Mouse (Mus musculus): Measurements from ENCODE around the gene Dusp18. TPM values are rescaled to one million over a fixed set of nuclear protein-coding genes. Genes with fewer than 3 reads are reported as not detected.
A peak's percentile ranks its signal among the peaks of the same experiment; 100 is the strongest.

Gene Dusp18
- polyA plus RNA-seq, 1 experiment from 2014 or later: 2.5 TPM

- Histone ChIP-seq H3K9ac (ENCODE audit: low read depth, low read length) (peak overlapping the region; percentile 50), H3K4me2 (peak overlapping the region; percentile 96), H3K36me3 (ENCODE audit: control insufficient read depth, insufficient read depth, low read length) (no peaks in the 10 kb centered on the region), H3K27me3 (replicated peaks; ENCODE audit: control insufficient read depth, insufficient read depth, low read length) (peaks cover 20% of the 10 kb centered on the region), H3K4me3 (ENCODE audit: low read depth, low read length) (peak overlapping the region; percentile 63), H3K27ac (ENCODE audit: low read depth, low read length) (no peak overlapping the region), H3K9me3 (ENCODE audit: control insufficient read depth, low read length) (no peaks in the 10 kb centered on the region), H3K4me1 (replicated peaks; ENCODE audit: control insufficient read depth, insufficient read depth, low read length) (peaks cover 19% of the 10 kb centered on the region)
- ATAC-seq (replicated peaks; ENCODE audit: low FRiP score): peak; percentile 80
- under 1% methylated on average over 65 of the region's 65 CpGs for WGBS
- DNase-seq (ENCODE audit: low spot score): peak; percentile 80
Measured at GRCm38 (mm10) chr11:3913316-3914108, 18.5 kb downstream of the Dusp18 start.

GRCm38 (mm10) chr11:3914109-3914840, 19.2 kb downstream of the Dusp18 start, which contains the start of gene Slc35e4:
Gene Slc35e4, minus strand, starts transcription at chr11:3914664.
- peak; percentile 62 for ATAC-seq (replicated peaks; ENCODE audit: low FRiP score)
- peaks cover 20% of the 10 kb centered on the region for H3K27me3 ChIP-seq (replicated peaks; ENCODE audit: control insufficient read depth, insufficient read depth, low read length)

GRCm38 (mm10) chr11:3918738-3919137, 23.7 kb downstream of the Dusp18 start:
- no peak for ATAC-seq (replicated peaks; ENCODE audit: low FRiP score)
- H3K27me3 ChIP-seq (replicated peaks; ENCODE audit: control insufficient read depth, insufficient read depth, low read length): 0 out of 2 replicates have a peak, but pooled peaks cover 3% of the 10 kb centered on the region
- H3K27ac ChIP-seq (ENCODE audit: low read depth, low read length): no peak overlapping the region
- H3K4me3 ChIP-seq (ENCODE audit: low read depth, low read length): no peak overlapping the region
- no peaks in the 10 kb centered on the region; the same call in 1 of the 2 replicates for H3K36me3 ChIP-seq (ENCODE audit: control insufficient read depth, insufficient read depth, low read length)
- H3K4me1 ChIP-seq (replicated peaks; ENCODE audit: control insufficient read depth, insufficient read depth, low read length): peaks cover 4% of the 10 kb centered on the region
- no peaks in the 10 kb centered on the region for H3K9me3 ChIP-seq (ENCODE audit: control insufficient read depth, low read length)
- 62% methylated on average over 1 of the region's 1 CpGs for WGBS
- DNase-seq (ENCODE audit: low spot score): no peak
- no peak overlapping the region for H3K9ac ChIP-seq (ENCODE audit: low read depth, low read length)
- H3K4me2 ChIP-seq: no peak overlapping the region

More at GRCm38 (mm10) chr11:3914109-3914840, 19.2 kb downstream of the Dusp18 start, which contains the start of gene Slc35e4:
- WGBS: under 1% methylated on average over 28 of the region's 28 CpGs
- Histone ChIP-seq H3K4me1 (replicated peaks; ENCODE audit: control insufficient read depth, insufficient read depth, low read length) (peaks cover 15% of the 10 kb centered on the region), H3K36me3 (ENCODE audit: control insufficient read depth, insufficient read depth, low read length) (no peaks in the 10 kb centered on the region), H3K9ac (ENCODE audit: low read depth, low read length) (peak within 1 kb of the TSS; percentile 50), H3K4me2 (peak within 1 kb of the TSS; percentile 96), H3K4me3 (ENCODE audit: low read depth, low read length) (peak within 1 kb of the TSS; percentile 63), H3K27ac (ENCODE audit: low read depth, low read length) (no peak within 1 kb of the TSS), H3K9me3 (ENCODE audit: control insufficient read depth, low read length) (no peaks in the 10 kb centered on the region)
- DNase-seq (ENCODE audit: low spot score): peak; percentile 84

- no peaks in the 10 kb centered on the region for H3K27me3 ChIP-seq (replicated peaks; ENCODE audit: control insufficient read depth, insufficient read depth, low read length)
- H3K4me1 ChIP-seq (replicated peaks; ENCODE audit: control insufficient read depth, insufficient read depth, low read length): no peaks in the 10 kb centered on the region
- H3K27ac ChIP-seq (ENCODE audit: low read depth, low read length): no peak overlapping the region
- DNase-seq (ENCODE audit: low spot score) (no peak), ATAC-seq (replicated peaks; ENCODE audit: low FRiP score) (no peak)
- H3K4me2 ChIP-seq: no peak overlapping the region
- WGBS: 89% methylated on average over 7 of the region's 7 CpGs
- no peaks in the 10 kb centered on the region for H3K9me3 ChIP-seq (ENCODE audit: control insufficient read depth, low read length)
- H3K9ac ChIP-seq (ENCODE audit: low read depth, low read length): no peak overlapping the region
- no peak overlapping the region for H3K4me3 ChIP-seq (ENCODE audit: low read depth, low read length)
- no peaks in the 10 kb centered on the region; the same call in 1 of the 2 replicates for H3K36me3 ChIP-seq (ENCODE audit: control insufficient read depth, insufficient read depth, low read length)
Measured at GRCm38 (mm10) chr11:3920476-3920875, 25.4 kb downstream of the Dusp18 start.

GRCm38 (mm10) chr11:3921281-3921850, 26.3 kb downstream of the Dusp18 start:
- Histone ChIP-seq H3K9ac (ENCODE audit: low read depth, low read length) (no peak overlapping the region), H3K9me3 (ENCODE audit: control insufficient read depth, low read length) (no peaks in the 10 kb centered on the region), H3K27me3 (replicated peaks; ENCODE audit: control insufficient read depth, insufficient read depth, low read length) (no peaks in the 10 kb centered on the region), H3K27ac (ENCODE audit: low read depth, low read length) (no peak overlapping the region), H3K36me3 (ENCODE audit: control insufficient read depth, insufficient read depth, low read length) (peaks cover 3% of the 10 kb centered on the region; the same call in 1 of the 2 replicates), H3K4me2 (no peak overlapping the region), H3K4me1 (replicated peaks; ENCODE audit: control insufficient read depth, insufficient read depth, low read length) (no peaks in the 10 kb centered on the region), H3K4me3 (ENCODE audit: low read depth, low read length) (no peak overlapping the region)
- ATAC-seq (replicated peaks; ENCODE audit: low FRiP score): no peak
- 35% methylated on average over 8 of the region's 8 CpGs for WGBS
- no peak for DNase-seq (ENCODE audit: low spot score)

GRCm38 (mm10) chr11:3922115-3922514, 27.1 kb downstream of the Dusp18 start:
- H3K4me1 ChIP-seq (replicated peaks; ENCODE audit: control insufficient read depth, insufficient read depth, low read length): no peaks in the 10 kb centered on the region
- no peak overlapping the region for H3K27ac ChIP-seq (ENCODE audit: low read depth, low read length)
- peaks cover 3% of the 10 kb centered on the region; the same call in 1 of the 2 replicates for H3K36me3 ChIP-seq (ENCODE audit: control insufficient read depth, insufficient read depth, low read length)
- H3K4me3 ChIP-seq (ENCODE audit: low read depth, low read length): no peak overlapping the region
- H3K4me2 ChIP-seq: no peak overlapping the region
- H3K9me3 ChIP-seq (ENCODE audit: control insufficient read depth, low read length): no peaks in the 10 kb centered on the region
- WGBS: 88% methylated on average over 9 of the region's 9 CpGs
- DNase-seq (ENCODE audit: low spot score) (no peak), ATAC-seq (replicated peaks; ENCODE audit: low FRiP score) (no peak)
- no peak overlapping the region for H3K9ac ChIP-seq (ENCODE audit: low read depth, low read length)
- H3K27me3 ChIP-seq (replicated peaks; ENCODE audit: control insufficient read depth, insufficient read depth, low read length): no peaks in the 10 kb centered on the region

- Histone ChIP-seq H3K36me3 (ENCODE audit: control insufficient read depth, insufficient read depth, low read length) (peaks cover 3% of the 10 kb centered on the region; the same call in 1 of the 2 replicates), H3K4me3 (ENCODE audit: low read depth, low read length) (no peak overlapping the region), H3K27ac (ENCODE audit: low read depth, low read length) (no peak overlapping the region), H3K9me3 (ENCODE audit: control insufficient read depth, low read length) (no peaks in the 10 kb centered on the region), H3K4me1 (replicated peaks; ENCODE audit: control insufficient read depth, insufficient read depth, low read length) (no peaks in the 10 kb centered on the region), H3K27me3 (replicated peaks; ENCODE audit: control insufficient read depth, insufficient read depth, low read length) (no peaks in the 10 kb centered on the region), H3K4me2 (no peak overlapping the region), H3K9ac (ENCODE audit: low read depth, low read length) (no peak overlapping the region)
- ATAC-seq (replicated peaks; ENCODE audit: low FRiP score) (no peak), DNase-seq (ENCODE audit: low spot score) (no peak)
- WGBS: 89% methylated on average over 6 of the region's 6 CpGs
Measured at GRCm38 (mm10) chr11:3922731-3923130, 27.7 kb downstream of the Dusp18 start.

GRCm38 (mm10) chr11:3925916-3926315, 30.9 kb downstream of the Dusp18 start:
- DNase-seq (ENCODE audit: low spot score) (no peak), ATAC-seq (replicated peaks; ENCODE audit: low FRiP score) (no peak)
- Histone ChIP-seq H3K9me3 (ENCODE audit: control insufficient read depth, low read length) (no peaks in the 10 kb centered on the region), H3K9ac (ENCODE audit: low read depth, low read length) (no peak overlapping the region), H3K27ac (ENCODE audit: low read depth, low read length) (no peak overlapping the region), H3K36me3 (ENCODE audit: control insufficient read depth, insufficient read depth, low read length) (peaks cover 3% of the 10 kb centered on the region; the same call in 1 of the 2 replicates), H3K27me3 (replicated peaks; ENCODE audit: control insufficient read depth, insufficient read depth, low read length) (no peaks in the 10 kb centered on the region), H3K4me1 (replicated peaks; ENCODE audit: control insufficient read depth, insufficient read depth, low read length) (peaks cover under 1% of the 10 kb centered on the region; the same call in 1 of the 2 replicates), H3K4me3 (ENCODE audit: low read depth, low read length) (no peak overlapping the region), H3K4me2 (no peak overlapping the region)
- WGBS: 90% methylated on average over 10 of the region's 10 CpGs

Measured in liver, embryonic 11.5 days (tissue).